Mouse (Mus musculus) C2C12 (cell line): ENCODE results near the gene Rnf144a.

Experiments
- CTCF ChIP-seq: IDR thresholded peaks from one replicate; pipeline ENCODE4 v1.5.1; 2011; ENCODE audit not compliant: control insufficient read depth, insufficient read depth, insufficient read length
- MAX ChIP-seq: IDR thresholded peaks from one replicate; pipeline ENCODE4 v1.6.1; 2011; ENCODE audit warnings: mild to moderate bottlenecking, control low read depth
- USF1 ChIP-seq: IDR thresholded peaks from one replicate; pipeline ENCODE4 v1.6.1; 2011; ENCODE audit warnings: low read depth, mild to moderate bottlenecking, control low read depth, moderate library complexity

DNA sequence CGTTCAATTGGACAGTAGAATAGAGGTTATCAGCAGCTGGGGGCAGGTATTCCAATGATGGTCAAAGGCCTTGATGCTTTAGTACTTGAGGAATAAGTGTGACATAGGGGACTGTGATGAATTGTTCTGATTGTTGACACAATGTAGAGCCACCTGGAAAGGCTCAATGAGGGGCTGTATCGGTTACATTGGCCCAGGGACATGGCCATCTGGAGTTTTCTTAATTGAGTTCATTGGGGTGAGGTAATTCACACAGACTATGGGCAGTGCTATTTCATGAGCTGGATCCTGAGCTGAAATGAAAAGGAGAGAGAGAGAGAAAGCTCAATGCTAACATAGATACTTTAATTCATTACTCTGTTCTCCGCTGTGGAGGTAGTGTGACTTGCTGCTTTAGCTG is 22.9 kb upstream of the Rnf144a start:
- TF ChIP-seq USF1 (no peak), MAX (no peak), CTCF (no peak)
